Mouse (Mus musculus) kidney, adult 11 months (tissue): ENCODE measurements at regions not wholly inside any gene's neighbourhood (a gene's known extent, or its start where the extent isn't known, plus 50 kb on each side); places are given as distances from the start of the nearest gene placed in this dataset.

Source experiments
- DNase-seq: peaks from one replicate; pipeline ENCODE4 v3.0.0; 2022

DNA sequence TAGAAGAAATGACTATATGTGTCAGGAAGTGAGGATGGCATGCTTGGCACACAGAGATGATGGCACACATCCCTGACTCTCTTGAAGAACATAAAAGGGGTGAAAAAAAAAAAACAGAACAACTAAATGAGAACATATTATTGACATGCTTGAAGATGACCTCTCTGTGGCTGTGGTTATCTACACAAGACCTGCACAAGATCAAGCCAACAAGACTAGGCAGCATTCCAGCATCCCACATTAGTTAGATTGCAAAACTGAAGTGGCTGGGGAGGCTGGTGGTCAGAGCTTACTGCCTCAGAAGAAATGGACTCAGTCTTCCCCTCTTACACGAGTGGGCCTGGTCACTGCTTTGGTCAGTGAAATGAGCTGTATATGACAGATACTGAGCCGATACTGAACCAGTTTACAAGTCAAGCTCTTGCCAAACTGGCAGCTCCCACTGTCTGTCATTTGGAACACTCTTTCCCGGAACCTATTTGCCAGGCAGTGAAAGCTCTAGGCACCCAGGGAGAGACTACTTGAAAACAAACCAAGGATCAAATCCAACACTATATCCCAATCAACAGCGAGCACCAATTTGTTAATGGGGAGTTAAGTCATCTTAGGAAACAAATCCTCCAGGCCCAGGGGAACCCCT, 335.6 kb upstream of the Noct start:
- DNase-seq: no peak

DNA sequence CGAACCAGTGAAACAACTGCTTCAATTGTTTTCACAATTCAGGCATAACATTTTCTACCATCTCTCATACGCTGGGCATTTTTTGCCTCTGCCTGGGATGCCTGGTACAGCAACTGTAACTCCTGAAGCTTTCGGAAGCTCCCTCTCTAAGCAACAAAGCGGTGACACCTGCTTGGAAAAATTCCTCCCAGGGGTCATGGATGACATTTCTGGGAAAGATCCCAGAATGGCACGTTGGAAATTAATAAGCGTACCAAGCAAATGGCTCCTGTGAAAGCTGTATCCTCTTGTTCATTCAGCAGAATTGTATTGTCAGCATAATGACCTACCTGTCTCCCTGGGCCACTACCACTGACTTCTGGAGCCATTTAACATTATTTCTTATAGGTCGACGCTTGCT, 333.7 kb upstream of the Noct start:
- no peak for DNase-seq

DNA sequence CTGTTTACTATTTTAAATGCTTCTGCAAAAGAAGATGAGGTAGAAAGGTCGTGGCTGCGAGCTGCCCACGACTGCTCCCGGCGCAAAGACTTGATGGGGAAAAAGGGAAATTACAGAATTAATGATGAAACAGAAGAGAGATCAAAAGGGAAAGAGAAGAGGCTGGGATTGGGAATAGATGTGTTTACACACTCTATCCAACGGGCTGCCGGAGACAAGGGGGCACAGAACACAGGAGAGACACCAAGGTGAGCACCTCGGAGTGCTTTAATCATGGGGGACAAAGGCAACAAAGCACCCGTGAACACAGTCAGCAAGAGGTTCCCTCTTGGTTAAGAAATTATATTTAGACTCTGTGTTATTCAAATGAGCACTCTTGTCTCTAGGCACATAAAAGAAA, 326.1 kb upstream of the Noct start:
- no peak for DNase-seq

DNA sequence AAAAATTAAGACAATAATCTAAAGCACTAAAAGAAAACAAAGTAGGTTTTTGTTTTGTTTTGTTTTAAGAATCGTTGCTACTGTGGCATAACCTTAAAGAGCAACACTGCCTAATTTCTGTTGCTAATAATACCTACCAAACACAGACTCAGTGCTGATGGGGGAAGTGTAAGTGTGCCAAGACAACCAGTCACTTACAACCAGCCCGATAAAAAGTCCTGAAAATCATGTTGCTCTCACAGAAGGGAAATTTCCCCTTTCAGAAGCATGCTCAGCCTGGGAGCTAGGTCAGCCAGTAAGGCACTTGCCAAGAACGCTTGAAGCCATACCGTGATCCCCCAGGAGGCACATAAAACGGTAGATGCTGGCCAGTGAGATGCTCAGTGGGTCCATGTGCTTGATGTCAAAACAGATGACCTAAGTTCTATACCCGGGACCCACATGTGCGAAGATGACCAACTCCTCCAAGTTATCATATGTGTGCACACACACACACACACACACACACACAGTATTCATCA, 324.4 kb upstream of the Noct start:
- DNase-seq: no peak

DNA sequence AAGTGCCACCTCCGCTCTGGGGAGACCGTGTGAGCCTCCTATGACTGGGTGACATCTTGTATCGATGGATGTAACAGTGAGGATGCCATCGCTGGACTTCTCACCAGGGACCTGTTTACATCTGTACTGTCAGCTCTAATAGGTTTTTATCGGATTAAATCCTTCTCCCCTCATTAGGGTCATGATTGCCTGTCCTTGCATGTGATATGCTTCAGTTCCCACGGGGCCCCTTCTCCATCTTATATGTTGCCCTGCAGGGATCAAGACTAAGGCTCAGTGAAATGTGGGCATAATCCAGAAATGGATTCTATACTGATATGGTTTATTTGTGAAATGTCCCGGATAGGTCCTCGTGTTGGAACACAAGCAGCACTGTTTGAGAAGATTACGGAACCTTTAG, 323.7 kb upstream of the Noct start:
- no peak for DNase-seq

DNA sequence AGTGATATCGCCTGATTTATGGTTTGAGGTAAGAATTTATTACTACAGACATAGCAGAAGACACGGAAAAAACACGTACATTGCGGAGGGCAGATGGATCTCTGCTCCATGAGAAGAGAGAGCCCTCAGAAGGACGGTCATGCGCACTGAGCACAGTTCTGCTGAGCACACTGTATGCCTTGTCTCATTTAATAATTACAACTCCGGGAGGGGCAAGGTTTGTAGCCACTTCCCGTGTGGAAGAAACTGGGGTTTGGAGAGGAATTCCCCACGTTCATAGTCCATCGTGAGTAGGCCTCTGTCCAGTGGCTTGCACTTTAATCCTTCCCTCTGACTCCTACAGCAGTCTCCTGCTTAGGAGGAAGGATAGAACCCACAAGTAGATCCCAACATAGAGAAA, 322.9 kb upstream of the Noct start:
- DNase-seq: peak; percentile 54

DNA sequence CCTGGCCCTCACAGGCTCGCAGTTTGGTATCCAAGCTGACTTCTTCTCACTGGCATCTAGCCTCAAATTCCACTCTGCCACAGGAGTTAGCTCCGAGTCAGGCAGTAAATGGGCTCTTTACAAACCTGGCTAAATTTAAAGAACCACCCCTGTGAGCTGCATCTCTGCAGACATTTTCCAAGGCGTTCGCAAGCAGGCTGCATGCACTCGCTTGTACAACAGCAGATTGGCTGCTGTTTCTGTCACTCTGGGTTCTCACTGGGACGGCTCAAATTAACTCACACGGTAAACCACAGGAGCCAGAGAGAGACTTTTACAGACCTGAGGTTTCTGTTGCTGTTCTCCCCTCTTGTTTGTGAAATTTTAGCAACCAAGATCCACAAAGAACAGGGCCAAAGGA, 321.3 kb upstream of the Noct start:
- no peak for DNase-seq

DNA sequence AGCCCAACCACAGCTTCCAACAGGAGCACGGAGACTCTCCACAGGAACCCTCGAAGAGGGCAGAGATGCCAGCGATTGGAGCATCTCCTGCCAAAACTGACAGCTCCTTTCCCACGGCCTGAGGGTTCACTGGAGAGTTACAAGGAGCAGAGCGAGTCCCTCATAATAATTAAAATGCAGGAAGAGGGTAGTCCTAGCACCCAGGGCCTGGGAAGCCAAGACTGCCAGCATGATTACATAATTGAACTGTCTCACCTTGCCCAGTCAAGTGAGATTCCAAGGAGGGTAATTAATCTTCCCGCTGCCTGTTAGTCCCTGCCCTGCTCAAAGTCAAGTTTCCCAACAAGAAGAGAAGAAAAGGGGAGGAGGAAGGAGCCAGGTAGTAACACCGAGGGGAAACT, 319.5 kb upstream of the Noct start:
- DNase-seq: peak; percentile 74

DNA sequence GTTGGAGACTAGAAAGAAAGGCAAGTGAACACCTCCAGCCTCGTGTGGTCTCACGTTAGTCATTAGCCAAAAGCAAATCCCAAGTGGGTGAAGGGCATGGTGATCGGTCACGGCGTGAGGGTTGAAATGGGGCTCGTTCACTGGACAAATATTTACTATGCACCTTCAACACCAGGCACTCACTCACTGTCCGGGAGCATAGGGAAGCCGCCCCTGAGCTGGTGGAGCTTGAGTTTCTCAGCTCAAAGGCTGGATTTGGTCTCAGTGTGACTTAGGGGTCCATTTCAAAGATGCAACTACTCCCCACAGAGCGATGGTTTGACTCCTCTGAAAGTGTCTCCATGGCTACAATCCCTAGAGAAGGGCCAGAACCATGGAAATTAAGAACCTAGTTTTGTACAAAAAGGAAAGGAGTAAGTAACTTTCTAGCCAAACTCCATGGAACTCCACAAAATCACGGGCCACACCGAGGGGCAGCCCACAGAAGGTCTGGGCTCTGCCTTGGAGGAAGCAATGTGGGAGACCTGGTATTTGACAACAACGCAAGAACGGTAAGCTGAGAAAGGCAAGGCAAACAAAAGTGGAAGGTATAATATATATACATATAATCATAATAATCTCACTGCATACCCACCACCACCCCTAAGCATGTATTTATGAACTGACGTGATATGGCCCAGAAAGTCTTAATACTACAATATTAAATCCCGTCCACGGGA, 318.8 kb upstream of the Noct start:
- peak; percentile 60 for DNase-seq

DNA sequence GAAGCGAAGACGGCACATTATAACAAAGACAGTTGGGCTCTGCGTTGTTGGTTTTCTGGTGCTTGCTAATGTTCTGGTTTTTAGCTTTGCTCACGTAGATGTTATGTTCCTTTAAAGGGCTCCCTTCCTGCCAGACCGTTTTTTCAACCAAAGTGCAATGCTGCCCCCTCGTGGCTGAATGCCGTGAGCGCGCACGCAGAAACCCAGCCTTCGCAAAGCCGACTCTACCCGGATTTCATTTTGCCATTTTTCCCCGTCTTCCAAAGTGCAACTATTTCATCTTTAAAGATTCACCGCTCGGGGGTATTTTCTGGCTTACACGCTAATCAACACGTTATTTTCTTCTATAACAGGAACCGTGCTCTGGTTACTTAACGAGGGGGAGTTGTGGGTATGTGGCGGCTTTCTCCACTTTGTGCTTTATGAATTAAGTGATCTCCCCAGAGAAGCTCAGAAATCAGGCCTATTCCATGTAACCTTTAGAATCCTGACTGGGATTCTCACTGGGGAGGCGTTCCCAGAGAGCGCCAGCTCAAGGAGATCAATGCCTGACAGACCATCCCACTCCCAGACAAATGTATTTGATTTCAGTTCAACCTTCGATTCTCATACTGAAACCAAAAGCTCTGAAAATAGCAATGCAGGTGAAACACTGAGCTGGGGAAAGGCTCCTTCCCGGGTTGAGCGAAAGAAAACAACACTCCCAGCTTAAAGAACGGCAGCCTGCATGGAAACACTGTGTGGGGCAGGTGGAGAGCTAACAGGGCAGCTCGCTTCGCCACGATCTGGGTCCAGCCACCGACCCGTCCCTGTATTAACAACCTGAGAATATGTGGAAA, 318.0 kb upstream of the Noct start:
- peak; percentile 80 for DNase-seq

DNA sequence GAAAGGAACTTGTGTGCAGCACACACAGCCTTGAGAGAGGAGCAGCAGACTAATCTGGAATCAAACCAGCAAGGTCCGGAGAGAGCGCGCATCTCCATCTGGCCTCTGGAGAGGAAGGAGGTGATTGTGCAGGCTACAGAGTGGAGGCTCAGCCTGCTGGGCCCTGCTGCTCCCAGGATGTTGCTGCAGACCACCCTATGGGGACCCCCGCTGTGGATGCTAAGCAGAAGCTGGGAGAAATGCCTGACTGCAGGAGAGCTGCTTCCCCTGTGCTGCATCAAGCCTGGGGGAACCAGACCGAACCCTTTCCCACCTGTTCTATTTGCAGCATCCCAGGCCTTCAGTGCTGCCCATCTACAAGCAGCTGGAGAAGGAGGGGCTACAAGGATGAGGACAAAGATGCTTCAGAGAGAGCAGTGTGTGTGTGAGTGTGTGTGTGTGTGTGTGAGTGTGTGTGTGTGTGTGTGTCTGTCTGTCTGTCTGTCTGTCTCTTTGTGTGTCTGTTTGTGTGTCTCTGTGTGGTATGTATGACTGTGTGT, 311.2 kb upstream of the Noct start:
- no peak for DNase-seq

DNA sequence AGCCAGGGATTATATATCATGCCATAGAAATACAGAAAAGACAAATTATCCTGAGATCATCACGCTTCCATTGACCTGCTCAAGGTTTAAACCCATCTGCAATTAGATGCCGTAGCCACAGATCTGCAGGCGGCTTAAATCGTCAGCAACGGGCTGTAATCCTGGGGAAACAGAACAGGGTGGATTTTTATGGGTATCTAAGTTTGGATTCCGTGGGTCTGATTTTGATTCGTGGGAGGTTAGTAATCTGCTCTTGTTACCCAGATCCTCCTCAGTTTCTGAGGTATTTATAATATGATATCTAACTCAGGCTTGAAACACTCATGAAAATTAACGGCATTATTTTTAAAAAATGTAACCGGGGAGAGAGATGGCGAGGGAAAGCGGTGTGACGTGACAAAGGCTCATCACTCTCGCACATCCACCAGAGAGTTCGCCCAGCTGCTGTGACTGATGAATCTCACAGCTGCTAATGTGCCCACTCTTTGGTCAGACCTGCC, 309.3 kb upstream of the Noct start:
- no peak for DNase-seq

DNA sequence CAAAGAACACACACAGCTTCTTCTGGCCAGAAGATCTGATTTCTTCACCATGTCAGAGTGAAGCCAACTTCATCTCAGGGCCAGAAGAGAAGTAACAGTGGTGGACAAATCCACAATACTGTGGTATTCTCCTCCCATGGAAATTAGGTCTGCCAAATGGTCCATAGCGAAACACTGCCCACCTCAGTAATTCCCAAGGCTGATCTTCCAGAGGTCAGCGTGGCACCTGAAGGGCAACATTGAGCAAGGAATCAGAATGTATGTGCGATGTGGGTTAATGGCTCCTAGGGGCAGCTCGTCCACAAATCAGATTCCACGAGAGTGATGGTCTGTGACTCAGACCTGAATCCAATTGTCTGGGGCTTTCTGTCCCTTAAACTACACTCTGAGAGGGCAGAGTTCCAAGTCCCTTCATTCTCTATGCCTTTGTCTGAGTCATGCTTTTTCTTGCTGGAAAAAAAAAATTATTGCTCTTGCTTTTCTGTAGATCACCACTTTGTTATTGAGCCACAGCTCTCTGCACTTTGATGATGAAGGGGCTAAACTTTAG, 307.9 kb upstream of the Noct start:
- DNase-seq: no peak

DNA sequence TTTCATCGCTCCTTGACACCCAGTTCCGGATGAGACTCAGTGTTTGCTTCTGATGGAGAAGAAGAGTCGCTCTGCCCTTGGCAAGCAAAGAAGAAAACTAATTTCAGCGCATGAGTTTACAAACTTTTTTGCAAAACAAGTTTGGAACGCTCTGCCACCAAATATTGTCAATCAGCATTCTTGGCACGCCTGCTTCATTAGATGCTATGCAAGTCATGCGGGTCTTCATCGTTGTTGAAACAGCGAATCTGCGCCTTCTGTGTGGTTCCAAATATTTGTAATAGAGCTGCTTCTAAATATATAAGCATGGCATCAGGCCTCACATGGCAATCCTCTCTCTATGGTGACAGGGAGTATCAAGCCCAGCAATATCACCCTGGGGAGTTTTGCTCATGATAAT, 301.9 kb upstream of the Noct start:
- no peak for DNase-seq

DNA sequence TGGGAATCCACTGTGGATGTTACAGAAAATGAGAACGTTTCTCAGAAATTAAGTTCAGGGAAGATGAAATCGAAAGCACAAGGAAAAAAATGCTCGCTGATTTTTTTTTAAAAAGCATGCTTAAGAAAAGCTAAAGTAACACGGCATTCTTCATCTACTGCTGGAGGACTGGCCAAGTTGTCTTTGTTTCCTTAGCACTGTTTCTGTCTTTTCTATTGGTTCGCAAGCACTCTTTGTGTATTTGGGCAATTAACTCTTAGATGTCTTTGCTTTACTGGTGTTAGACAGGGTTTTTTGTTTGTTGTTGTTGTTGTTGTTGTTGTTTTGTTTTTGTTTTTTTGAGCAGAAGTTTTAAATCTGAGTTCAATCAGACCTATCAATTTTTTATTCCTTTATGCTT, 301.4 kb upstream of the Noct start:
- no peak for DNase-seq

DNA sequence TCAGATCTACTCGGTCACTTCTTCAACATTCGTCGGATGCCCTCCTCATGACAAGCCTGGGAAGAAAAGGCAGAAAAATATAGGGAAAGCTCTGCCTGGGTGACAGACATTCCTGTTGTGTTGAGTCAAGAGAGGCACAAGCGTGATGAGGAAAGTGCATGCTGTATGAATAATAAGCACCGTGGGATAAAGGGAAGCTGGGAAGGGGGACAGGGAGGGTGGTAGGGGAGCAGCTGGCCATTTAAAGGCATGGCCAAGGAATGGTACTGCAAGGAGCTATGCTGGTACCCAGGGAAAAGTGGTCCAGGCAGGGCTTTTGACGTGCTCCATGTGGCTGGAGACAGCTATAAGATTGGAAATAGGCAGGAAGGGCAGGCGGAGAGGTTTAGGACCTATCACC, 300.9 kb upstream of the Noct start:
- no peak for DNase-seq

DNA sequence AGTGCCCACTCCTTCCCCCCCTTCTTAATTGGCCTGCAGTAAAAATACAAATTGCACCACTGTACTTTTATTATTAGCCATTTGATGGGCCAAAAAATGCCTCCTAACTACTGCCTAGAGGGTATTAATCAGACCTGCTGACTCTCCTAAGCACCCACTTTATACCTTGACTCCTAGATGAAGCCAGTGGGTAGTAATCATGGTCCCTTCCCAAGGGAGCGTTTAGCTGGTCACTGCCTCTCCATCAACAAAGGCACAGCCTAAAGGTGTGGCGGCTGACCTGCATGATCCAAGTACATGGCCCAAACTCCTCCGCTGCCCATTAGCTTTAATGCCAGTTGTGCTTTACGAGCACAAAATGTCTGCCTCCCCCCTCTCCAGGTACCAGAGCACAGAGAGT, 296.9 kb upstream of the Noct start:
- DNase-seq: peak; percentile 15

DNA sequence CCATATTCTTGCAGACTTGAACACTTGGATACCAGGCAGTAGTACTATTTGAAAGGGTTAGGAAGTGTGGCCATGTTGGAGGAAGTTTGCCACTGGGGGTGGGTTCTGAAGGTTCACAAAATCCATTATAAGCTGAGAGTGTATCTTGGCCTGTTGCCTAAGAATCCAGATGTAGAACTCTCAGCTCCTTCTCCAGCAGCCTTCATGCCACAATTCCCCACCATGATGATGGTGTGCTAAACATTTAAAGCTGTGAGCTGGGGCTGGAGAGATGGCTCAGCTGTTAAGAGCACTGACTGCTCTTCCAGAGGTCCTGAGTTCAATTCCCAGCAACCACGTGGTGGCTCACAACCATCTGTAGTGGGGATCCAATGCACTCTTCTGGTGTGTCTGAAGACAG, 295.2 kb upstream of the Noct start:
- DNase-seq: no peak

DNA sequence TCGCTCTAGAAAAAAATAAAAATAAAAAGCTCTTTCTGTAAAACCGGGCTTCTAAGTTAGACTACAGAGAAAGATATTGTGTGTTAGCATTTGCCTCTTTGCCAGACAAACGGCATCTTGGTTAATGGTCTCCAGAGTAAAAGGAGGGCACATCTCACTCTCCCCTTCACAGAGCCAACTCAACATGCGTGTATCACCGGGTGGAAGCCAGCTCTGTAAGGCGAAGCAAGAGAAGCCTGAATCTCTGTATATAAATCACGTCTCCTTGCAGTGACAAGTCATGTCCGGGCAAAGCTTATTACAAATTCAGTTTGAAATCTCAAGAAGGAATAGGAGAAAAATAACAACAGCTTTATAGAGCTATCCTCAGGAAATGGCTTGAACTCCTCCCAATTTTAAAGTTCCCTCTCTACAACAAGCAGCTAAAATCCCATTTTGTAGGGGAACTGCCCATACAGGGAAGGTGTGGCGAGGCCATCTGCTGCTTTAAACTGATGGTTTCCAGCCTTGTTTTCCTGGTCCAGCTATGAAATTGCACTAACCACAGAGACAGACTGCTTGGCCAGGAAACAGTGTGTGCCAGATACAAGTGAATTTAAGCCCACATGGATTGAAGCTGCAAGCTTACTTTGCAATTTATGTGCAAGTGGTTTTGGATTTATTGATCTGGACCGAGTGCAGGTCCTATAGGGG, 291.7 kb upstream of the Noct start:
- no peak for DNase-seq

DNA sequence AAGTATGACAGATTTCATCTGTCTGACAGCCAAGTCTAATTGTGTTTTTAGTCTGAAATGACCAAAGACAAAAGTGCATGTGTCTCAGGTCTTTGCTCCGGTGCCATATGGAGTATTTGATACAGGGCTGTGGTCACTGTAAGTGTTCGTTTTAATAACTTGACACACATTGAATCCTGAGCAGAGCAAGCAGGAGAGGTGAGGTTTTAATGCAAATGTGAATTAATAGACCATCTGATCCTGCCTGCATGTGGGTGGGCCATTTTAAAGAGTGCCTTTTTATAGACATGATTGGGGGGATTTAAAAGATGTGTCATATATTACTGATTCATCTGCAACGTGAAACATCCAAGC, 291.2 kb upstream of the Noct start:
- DNase-seq: no peak

DNA sequence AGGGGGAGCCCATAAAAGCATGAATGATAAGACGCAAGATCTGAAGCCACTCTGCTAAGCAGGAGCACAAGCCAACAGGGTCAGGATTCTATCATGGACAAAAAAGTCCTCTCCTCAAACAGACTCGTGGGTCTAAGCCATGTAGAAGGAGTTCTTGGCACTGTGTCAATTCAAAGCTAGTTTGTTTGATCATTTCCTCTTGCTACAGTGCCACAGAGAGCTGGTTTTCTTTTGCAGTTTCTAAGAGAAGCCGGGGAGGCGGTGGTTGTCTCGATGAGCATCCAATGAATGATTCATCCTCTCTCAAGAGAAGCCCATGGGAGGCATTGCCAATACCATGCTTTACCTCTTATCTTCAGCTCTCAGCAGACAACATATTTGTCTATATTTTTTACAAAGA, 284.6 kb upstream of the Noct start:
- no peak for DNase-seq

DNA sequence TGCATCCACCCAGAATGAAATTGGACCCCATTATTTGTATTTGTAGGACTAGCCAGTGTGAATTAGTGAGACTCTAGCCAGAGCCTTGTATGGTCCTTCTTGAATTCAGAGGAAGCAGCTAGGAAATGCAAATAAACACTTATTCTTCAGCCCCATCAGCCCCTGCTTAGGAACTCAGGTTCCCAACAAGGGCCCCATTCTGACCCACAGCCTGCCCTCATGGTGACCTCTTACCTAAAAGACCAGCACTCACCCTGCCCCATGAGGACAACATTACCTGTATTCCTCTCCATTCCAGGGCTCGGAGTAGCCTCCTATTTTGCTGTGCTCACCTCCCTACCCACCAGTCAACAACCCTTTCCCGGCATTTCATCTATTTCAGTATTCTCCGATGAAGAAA, 283.6 kb upstream of the Noct start:
- DNase-seq: no peak

DNA sequence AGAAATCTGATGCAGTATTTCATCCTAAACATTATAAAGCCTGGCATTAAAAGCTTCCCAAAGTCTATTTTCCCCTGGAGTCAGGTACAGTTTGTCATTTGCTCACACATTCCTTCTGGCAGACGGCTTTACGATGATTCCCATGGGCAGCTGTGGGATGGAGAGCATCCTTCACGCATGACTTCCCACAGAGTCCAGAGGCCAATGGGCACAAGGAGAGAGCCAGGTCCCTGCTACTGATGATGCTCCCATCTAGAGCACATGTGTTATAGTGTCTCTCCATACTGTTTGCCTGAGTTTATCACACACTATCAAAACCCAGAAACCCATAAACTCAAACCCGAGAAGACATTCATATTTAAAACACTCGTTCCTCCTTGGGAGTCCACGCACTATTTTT, 270.8 kb upstream of the Noct start:
- no peak for DNase-seq
